Mouse (Mus musculus) heart, embryonic 11.5 days (tissue): ENCODE results near the gene Mphosph6. TPM values are rescaled to one million over a fixed set of nuclear protein-coding genes. Genes with fewer than 3 reads are reported as not detected.

Source experiments
- ATAC-seq: fragments of 200-750 bp; cut with Nextera tagmentation; replicated peaks from 2 replicates; pipeline ENCODE4 v1.8.0; 2017; ENCODE audit warnings: moderate library complexity; ENCODE audit not compliant: insufficient number of reproducible peaks, low FRiP score, low TSS enrichment
- H3K27ac ChIP-seq: fragments of 300-500 bp; sonication (generic); 2 replicates; pipeline ENCODE4 v1.5.1; 2014; ENCODE audit warnings: mild to moderate bottlenecking, low read depth, low read length
- H3K27me3 ChIP-seq: fragments of 300-500 bp; sonication (generic); 2 replicates; pipeline ENCODE4 v1.6.1; 2014; ENCODE audit warnings: mild to moderate bottlenecking, low read length, mixed read lengths; ENCODE audit not compliant: control insufficient read depth, insufficient read depth
- H3K36me3 ChIP-seq: fragments of 300-500 bp; sonication (generic); 2 replicates; pipeline ENCODE4 v1.6.1; 2014; ENCODE audit warnings: mild to moderate bottlenecking, low read length, moderate library complexity, mixed read lengths; ENCODE audit not compliant: control insufficient read depth, insufficient read depth
- H3K4me1 ChIP-seq: fragments of 300-500 bp; sonication (generic); 2 replicates; pipeline ENCODE4 v1.6.1; 2014; ENCODE audit warnings: low read length; ENCODE audit not compliant: control insufficient read depth, insufficient read depth
- H3K4me2 ChIP-seq: fragments of 300-500 bp; sonication (generic); 2 replicates; pipeline ENCODE4 v1.6.1; 2014; ENCODE audit warnings: mild to moderate bottlenecking, moderate library complexity
- H3K4me3 ChIP-seq: fragments of 300-500 bp; sonication (generic); 2 replicates; pipeline ENCODE4 v1.5.1; 2014; ENCODE audit warnings: low read depth, low read length
- H3K9ac ChIP-seq: fragments of 300-500 bp; sonication (generic); 2 replicates; pipeline ENCODE4 v1.6.1; 2014; ENCODE audit warnings: mild to moderate bottlenecking, low read depth, low read length, moderate library complexity
- H3K9me3 ChIP-seq: fragments of 300-500 bp; sonication (generic); replicated peaks from 2 replicates; pipeline ENCODE4 v1.6.1; 2016; ENCODE audit warnings: low read length; ENCODE audit not compliant: control insufficient read depth
- WGBS: fragments of 180-500 bp; shearing (Covaris S2); extraction: QIAGEN DNeasy Blood & Tissue Kit; methylation state at CpG from one replicate; pipeline ENCODE4 v1.1.7; 2014; ENCODE audit not compliant: insufficient replicate concordance; 5-methylcytosine and 5-hydroxymethylcytosine counted together
- polyA plus RNA-seq: library from polyadenylated mRNA; unstranded; fragments of >200 nt; fragmentation: Nextera tagmentation; extraction: Ambion mirVana; gene quantifications from 2 replicates; pipeline ENCODE4 v1.2.1, GENCODE M21; 2014

Mphosph6 gene
- polyA plus RNA-seq, 1 experiment from 2014 or later = 44.8 TPM

- no peak overlapping the region for H3K4me3 ChIP-seq
- no peak for ATAC-seq
Measured at GRCm38 (mm10) chr8:117764625-117765024, 37.1 kb downstream of the Mphosph6 start.

GRCm38 (mm10) chr8:117762776-117763175, 39.0 kb downstream of the Mphosph6 start:
- no peak overlapping the region for H3K9ac ChIP-seq
- no peaks in the 10 kb centered on the region for H3K36me3 ChIP-seq
- H3K27ac ChIP-seq = no peak overlapping the region
- H3K27me3 ChIP-seq = no peaks in the 10 kb centered on the region
- 62% methylated on average over 6 of the region's 6 CpGs for WGBS
- H3K4me3 ChIP-seq = no peak overlapping the region
- no peaks in the 10 kb centered on the region for H3K9me3 ChIP-seq
- no peak for ATAC-seq
- no peak overlapping the region for H3K4me2 ChIP-seq
- no peaks in the 10 kb centered on the region for H3K4me1 ChIP-seq

More at GRCm38 (mm10) chr8:117764625-117765024, 37.1 kb downstream of the Mphosph6 start:
- Histone ChIP-seq H3K27me3 (no peaks in the 10 kb centered on the region), H3K9ac (no peak overlapping the region), H3K4me2 (no peak overlapping the region), H3K9me3 (no peaks in the 10 kb centered on the region), H3K4me1 (no peaks in the 10 kb centered on the region), H3K27ac (no peak overlapping the region), H3K36me3 (no peaks in the 10 kb centered on the region)
- WGBS = 65% methylated on average over 4 of the region's 4 CpGs

- Histone ChIP-seq H3K9ac (no peak overlapping the region), H3K4me1 (no peaks in the 10 kb centered on the region), H3K36me3 (no peaks in the 10 kb centered on the region), H3K27ac (no peak overlapping the region), H3K9me3 (no peaks in the 10 kb centered on the region), H3K27me3 (no peaks in the 10 kb centered on the region), H3K4me2 (no peak overlapping the region), H3K4me3 (no peak overlapping the region)
- ATAC-seq = no peak
- 75% methylated on average over 11 of the region's 11 CpGs for WGBS
Measured at GRCm38 (mm10) chr8:117757900-117758299, 43.8 kb downstream of the Mphosph6 start.

GRCm38 (mm10) chr8:117749436-117749835, 52.3 kb downstream of the Mphosph6 start:
- Histone ChIP-seq H3K9me3 (no peaks in the 10 kb centered on the region), H3K4me1 (no peaks in the 10 kb centered on the region), H3K4me3 (no peak overlapping the region), H3K9ac (no peak overlapping the region), H3K27me3 (no peaks in the 10 kb centered on the region), H3K27ac (no peak overlapping the region), H3K4me2 (no peak overlapping the region), H3K36me3 (no peaks in the 10 kb centered on the region)
- ATAC-seq = no peak
- 47% methylated on average over 2 of the region's 2 CpGs for WGBS

- WGBS = 69% methylated on average over 9 of the region's 9 CpGs
- ATAC-seq = no peak
Measured at GRCm38 (mm10) chr8:117747886-117748730, 53.6 kb downstream of the Mphosph6 start.

GRCm38 (mm10) chr8:117747428-117747827, 54.3 kb downstream of the Mphosph6 start:
- no peak for ATAC-seq
- H3K4me1 ChIP-seq = no peaks in the 10 kb centered on the region; the same call in 1 of the 2 replicates
- H3K9ac ChIP-seq = no peak overlapping the region
- no peak overlapping the region for H3K4me2 ChIP-seq
- H3K36me3 ChIP-seq = no peaks in the 10 kb centered on the region
- H3K27ac ChIP-seq = no peak overlapping the region
- no peaks in the 10 kb centered on the region for H3K27me3 ChIP-seq
- H3K4me3 ChIP-seq = no peak overlapping the region
- H3K9me3 ChIP-seq = no peaks in the 10 kb centered on the region
- 25% methylated on average over 2 of the region's 2 CpGs for WGBS

More at GRCm38 (mm10) chr8:117747886-117748730, 53.6 kb downstream of the Mphosph6 start:
- Histone ChIP-seq H3K27ac (no peak overlapping the region), H3K4me2 (no peak overlapping the region), H3K4me3 (no peak overlapping the region), H3K27me3 (no peaks in the 10 kb centered on the region), H3K36me3 (no peaks in the 10 kb centered on the region), H3K9me3 (no peaks in the 10 kb centered on the region), H3K9ac (no peak overlapping the region), H3K4me1 (no peaks in the 10 kb centered on the region)

GRCm38 (mm10) chr8:117746651-117747050, 55.1 kb downstream of the Mphosph6 start:
- no peak for ATAC-seq
- H3K4me3 ChIP-seq = no peak overlapping the region
- no peaks in the 10 kb centered on the region for H3K36me3 ChIP-seq
- no peak overlapping the region for H3K9ac ChIP-seq
- no peak overlapping the region for H3K4me2 ChIP-seq
- WGBS = 54% methylated on average over 5 of the region's 5 CpGs
- H3K9me3 ChIP-seq = no peaks in the 10 kb centered on the region
- H3K4me1 ChIP-seq = no peaks in the 10 kb centered on the region; the same call in 1 of the 2 replicates
- H3K27ac ChIP-seq = no peak overlapping the region
- H3K27me3 ChIP-seq = no peaks in the 10 kb centered on the region

- whole genome bisulfite sequencing = 76% methylated on average over 15 of the region's 15 CpGs
Measured at GRCm38 (mm10) chr8:117742431-117743012, 59.2 kb downstream of the Mphosph6 start.

More at GRCm38 (mm10) chr8:117742431-117743012, 59.2 kb downstream of the Mphosph6 start:
- Histone ChIP-seq H3K27me3 (no peaks in the 10 kb centered on the region), H3K4me2 (no peak overlapping the region), H3K9me3 (no peaks in the 10 kb centered on the region), H3K4me1 (no peaks in the 10 kb centered on the region; the same call in 1 of the 2 replicates), H3K36me3 (no peaks in the 10 kb centered on the region), H3K27ac (no peak overlapping the region), H3K9ac (no peak overlapping the region), H3K4me3 (no peak overlapping the region)
- no peak for ATAC-seq
